Mouse (Mus musculus) cerebellum, postnatal 25 days (tissue): ENCODE measurements around the gene Klhl2.
A peak's percentile ranks its signal among the peaks of the same experiment; 100 is the strongest.

Experiments
- DNase-seq, 2 experiments: peaks; one replicate each; pipeline ENCODE4 v3.0.0; 2021; ENCODE audit warnings: mixed read lengths in 2 of 2

Gene Klhl2

DNA sequence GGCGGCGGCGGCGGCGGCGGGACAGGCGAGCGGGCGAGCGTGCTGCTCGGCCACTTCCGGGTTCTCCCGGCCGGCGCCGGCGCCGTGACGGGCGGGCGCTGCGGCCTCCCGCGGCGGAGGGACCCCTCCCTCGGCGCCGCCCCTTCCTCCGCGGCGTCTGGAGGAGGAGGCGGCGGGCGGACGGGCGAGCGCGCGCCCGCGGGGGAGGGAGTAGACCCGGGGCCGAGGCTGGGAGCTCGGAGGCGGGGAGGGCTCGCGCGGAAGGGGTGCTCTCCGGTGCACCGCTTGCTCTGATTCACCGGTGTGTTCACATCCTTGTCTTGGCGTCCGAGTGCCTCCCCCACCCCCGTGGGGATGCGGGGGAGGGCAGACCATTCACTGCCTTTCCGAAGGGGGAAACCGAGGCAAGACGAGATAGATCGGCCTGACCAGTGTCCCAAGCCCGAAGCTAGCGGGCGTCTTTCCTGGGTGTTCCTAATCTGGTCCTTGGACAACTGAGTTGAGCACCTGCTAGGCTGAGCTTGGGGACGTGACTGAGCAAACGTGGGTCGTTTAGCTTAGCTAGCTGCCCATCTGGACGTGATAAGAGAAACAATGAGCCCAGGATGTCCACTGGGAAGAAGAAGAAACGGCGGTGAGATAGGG, at the start of gene Klhl2:
Gene Klhl2, minus strand, starts transcription at position 121 of the 645 bp plus-strand sequence.
- peak; percentile 84 to 88 for DNase-seq

DNA sequence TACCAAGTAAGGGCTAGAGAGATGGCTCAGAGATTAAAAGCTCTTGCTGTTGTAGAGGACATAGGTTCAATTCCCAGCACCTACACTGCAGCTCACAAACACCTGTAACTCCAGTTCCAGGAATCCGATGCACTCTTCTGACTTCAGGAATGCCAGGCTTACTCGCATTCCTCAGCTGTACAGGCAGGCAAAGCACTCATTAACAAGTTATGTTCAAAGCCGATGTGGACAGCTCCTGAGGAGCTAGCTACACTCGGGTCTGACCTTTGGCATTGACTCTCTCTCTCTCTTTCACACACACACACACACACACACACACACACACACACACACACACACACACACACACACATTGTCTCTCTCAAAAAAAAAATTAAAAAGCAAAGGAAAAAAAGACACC, 48.9 kb upstream of the Klhl2 start:
- DNase-seq = no peak

DNA sequence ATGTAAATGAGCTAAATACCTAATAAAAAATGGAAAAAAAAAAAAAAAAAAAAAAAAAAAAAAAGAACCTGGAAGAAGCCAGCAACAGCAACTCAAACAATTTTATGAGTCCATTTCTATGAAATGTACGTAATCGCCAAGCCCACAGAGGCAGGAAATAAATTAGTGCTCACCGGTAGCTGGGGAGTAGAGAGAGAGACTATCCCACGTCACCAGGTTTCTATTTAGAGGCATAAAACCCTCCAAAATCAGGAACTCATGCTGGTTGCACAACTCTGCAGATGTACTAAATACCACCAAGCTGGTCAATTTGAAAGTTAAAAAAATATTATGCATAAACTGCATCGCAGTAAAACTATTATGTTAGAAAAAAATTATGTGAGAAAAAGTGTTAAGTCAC, 46.9 kb upstream of the Klhl2 start:
- no peak for DNase-seq

DNA sequence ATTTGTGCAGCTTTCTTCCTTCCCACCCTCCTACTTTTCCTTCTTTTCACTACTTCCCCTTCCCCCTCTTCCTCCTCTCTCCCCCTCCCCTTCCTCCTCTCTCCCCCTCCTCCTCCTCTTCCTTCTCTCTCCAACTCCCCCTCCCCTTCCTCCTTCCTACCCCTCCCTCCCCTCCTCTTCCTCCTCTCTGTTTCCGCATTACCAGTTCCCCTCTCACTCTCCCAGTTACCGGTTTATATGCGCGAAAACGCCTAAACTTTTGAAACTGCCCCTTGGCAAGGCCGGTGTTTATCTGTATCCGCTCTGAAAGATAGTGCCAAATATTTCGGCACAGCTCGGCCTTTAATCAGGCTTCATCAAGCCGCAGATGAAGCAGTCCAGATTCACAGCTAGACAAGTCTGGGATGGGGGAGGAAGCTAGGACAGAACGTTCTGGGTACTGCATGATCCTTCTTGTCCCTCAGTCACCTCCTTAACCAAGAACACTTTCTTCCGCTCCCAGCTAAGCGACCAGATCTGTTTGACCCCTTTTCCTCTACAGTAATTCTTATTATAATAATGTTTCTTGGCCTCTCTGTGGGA, 30.9 kb upstream of the Klhl2 start:
- peak; percentile 11 to 29 for DNase-seq

DNA sequence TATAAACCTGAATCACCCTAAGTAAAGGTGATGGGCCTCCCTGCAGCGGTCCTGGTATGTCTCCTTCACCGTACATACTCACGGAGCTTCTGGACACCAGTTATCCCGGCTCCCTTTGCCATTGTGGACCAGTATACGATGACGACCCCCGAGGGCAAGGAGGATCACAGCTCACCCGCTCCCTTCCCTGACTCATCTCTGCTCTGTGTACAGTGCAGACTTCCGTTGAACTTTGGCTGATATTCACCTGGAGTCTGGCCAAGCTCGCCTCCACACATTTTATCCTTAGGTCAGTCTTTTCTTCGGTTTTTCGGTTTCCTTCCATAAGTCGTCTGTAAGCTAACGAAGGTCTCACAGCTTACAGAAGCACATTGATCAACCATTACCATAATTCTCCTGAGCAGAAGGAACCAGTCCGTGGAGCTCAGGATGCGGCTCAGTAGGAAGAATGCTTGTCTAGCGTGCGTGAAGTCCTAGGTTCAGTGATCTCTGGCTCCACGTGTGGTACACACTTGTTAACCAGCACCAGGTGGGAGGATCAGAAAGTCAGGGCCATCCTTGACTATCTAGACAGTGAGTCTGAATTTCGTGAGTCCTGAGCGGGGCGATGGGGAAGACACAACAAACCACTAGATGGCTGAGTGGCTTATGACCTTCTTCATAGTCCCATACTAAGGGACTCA, 28.0 kb upstream of the Klhl2 start:
- peak in 1 of 2 experiments; percentile 11 for DNase-seq

DNA sequence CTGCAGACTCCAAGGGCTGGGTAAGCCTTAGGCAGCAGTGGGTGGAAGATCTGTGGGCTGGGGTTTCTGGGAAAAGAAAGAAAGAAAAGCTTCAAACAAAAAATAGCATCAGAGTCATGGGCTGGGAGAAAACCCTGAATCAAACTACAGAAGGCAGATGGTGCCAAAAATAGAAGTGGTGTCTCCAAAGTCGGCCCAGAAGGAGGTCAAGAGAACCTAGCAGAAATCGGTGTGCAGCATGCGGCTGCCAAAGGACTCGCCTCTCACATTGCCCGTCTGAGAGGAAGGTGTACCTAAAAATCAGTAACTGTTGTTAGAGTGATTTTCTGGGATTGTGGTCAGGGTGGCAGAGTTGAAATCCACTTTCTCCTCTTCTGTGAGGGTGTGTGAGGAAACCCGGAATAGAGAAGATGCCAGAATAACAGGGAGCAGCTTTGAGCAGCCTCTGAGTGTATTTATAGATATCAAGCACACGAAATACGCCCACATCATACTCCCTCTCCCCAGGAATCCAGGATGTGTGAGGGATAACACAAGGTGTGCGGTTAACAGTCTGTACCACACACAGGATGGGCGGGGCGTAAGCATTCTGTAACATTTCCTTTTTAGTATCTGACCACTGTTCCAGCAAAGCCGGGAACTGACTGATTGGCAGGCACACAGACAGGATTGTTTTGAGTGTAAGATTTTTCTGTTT, 21.8 kb upstream of the Klhl2 start:
- DNase-seq = peak; percentile 45 to 67

DNA sequence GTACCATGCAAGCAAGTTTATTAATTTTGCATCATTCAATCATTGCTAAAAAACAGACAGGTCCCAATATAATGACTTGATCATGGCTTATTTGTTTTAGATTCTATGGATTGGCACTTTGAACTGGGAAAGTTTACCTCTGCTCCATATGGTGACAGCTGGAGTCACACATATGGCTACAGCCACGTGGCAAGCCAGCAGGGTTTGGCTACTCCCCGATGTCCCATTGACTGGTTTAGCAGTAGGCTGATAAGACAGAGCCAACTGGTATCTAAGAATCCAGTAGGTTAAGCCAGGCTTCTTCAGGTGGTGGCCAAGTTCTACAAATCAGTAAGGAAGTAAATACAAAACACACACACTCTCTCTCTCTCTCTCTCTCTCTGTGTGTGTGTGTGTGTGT, 20.4 kb upstream of the Klhl2 start:
- DNase-seq = peak; percentile 48 to 59

DNA sequence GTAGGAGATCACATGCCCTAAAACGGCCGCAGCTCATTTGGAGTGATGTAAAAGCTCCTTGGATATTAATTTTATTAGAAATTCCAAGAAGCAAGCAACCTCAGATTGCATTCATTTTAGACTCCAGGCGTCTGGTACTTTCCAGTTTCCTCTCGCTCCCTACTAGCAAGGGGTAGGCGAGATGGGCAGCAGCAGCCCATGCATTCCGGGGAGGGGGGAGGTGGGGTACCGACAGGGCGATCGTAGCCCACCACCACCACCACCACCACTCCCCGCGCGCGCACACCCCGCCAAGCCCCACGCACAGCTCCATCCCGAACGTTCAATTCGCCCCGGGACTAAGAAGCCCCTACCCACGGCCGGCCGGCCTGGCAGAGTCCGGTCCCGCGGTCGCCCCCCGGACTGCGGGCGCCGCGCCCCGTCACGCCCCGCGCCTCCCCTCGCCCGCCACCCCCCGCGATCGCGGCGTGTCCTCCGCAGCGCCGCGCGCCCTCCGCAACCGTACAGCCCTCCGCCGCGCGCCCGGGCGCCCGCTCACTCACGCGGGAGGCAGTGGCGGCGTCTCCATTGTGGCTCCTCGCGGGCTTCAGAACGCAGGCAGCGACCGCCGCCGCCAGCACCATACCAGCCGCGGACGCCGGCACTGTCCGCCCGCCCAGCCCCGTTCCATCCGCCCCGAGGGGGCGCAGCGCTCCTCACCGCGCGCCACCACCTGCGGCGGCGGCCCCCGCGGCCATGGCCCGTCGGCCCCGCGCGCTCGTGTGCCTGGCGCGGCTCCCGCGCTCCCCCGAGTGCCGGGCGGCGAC, 523 bp downstream of the Klhl2 start:
- peak in 1 of 2 experiments; percentile 34 for DNase-seq

DNA sequence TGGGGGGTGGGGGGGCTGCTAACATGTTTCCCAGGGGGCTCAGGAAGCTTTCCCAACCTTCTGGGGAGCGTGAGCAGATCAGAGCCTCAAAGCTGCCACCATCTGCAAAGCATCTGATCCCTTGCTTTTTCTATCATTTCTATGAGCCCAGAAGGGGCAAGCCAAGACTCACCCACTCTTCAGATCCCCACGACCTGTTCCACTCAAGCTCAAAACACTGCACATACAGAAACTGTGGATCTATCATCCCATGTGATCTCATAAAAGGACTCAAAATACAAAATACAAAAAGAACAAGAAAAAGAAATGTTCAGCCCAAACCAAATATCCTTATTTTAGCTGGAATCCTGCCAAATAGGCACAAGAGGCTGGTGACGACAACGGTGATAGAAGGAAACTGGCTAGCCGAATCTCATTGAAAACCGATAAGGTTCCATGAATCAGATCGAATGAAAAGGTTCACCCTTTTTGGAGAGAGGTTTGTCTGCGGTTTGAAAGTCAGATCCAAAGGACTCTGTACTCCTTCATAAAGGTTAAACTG, 1.5 kb downstream of the Klhl2 start:
- DNase-seq = no peak

DNA sequence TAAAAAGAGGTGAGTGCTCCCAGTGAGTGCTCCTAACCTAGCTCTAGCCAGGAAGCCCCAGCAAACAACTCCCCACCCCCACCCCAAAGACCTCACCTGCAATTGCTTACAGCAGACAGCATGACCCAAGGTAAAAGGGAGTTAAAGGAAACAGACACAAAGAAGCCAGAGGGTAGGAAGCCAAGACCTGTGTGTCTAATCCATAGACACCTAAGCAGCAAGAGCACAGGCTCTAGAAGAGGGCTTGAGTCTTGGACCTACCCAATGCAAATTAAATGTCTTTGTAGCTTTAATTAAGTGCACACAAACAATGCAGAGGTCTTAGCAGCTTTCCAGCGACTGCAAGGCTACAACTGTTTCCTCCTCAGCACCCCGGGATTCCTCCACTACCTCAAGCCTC, 2.2 kb downstream of the Klhl2 start:
- DNase-seq = no peak

DNA sequence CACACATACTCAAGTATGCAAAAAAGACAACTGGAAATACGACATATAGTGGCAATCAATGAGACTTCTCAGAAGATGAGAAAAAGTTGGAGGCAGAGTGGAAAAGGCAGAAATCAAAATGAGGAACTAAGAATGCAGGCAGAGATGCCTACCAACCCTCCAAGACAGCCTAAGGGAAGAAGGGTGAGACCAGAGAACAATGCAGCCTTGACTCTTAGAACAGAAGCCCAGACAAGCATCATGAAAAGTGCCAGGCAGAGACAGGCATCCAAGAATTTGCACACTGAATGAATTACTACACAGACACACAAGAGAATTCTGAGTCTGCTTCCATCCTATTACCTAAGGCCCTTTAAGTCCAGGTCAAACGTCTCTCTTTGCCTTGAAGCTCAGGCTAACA, 2.6 kb downstream of the Klhl2 start:
- no peak for DNase-seq

DNA sequence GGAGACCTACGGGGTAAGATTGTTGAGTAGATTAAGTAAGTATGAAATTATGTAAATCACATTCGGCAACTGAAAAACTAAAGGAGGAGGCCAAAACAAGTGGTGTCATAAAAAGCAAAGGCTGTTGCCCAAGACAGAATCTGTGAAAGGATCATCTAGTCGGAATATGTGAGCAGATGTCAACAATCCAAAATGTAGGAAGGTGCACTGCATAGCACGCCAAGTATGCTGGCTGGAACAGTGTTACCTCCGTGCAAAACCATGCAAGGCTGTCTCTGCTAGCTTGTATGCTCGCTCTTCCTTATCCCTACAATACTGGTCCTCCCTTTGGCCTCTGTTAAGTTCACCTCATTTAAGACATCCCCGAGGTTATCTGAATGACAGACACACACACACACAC, 4.5 kb downstream of the Klhl2 start:
- no peak for DNase-seq

DNA sequence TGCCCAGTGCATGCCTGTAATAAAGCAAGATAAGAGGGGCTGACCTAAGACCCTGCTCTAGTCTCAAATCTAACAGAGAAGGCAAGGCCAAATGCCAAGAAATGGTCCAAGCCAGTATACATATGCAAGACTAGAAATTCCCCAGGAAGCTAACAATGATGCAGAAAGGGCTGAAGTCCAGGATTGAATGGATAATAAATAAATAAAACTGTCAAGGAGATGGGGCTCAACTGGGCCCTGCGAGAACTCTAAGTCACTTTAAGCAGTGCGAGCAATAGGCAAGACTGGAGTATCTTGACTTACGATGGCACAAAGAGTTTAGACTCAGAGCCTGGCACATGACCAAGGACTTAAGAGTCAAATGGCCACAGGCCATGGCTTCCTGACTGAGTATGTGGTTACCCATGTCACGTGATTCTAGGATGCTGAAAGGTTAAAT, 5.8 kb downstream of the Klhl2 start:
- DNase-seq = no peak

DNA sequence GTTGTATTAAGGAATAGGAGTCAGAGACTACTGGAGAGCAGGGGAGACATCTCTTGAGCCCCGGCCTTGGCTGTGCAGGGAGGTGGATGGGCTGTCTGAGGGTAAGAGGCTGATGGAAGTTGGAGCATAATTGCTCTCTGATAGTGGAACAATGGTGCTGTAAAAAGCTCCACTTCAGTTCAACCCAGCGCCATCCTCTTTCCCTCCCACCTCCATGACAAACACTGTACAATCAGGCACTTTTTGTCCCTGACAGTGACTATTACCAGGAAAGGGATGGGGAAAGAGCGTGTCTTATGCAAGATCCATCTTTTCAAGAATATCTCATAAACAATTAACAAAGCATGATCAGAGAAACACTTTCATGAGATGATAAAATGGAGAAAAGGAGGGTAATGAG, 6.6 kb downstream of the Klhl2 start:
- no peak for DNase-seq

DNA sequence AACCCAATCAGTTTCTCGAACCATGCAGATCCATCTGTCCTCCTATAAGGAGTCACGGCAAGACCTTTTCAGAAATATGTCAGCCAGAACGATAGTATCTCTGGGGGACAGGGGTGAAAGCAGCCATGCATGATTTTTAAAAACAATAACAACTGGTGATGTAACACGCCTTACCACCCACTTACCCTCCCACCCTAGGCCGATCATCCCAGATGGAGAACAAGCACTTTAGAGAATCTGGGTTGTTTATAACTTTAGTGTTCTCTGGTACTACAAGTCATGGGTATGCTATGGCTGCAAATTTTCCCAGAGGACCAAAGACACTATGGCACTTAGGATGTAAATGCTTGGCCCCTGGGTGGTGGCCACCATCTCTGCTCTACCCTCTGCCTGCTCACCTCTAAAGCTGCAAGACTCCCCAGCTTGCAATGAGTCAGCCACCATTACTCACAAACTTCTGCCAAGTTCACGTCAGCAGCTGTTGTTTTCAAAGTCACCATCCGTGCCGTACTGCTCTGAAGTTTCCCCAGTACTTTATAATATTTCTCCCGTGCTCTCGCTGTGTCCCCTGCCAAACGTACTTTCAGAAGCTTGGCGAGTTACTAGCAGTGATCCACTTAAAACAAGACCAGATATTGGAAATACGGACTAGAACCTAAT, 7.9 kb downstream of the Klhl2 start:
- no peak for DNase-seq

DNA sequence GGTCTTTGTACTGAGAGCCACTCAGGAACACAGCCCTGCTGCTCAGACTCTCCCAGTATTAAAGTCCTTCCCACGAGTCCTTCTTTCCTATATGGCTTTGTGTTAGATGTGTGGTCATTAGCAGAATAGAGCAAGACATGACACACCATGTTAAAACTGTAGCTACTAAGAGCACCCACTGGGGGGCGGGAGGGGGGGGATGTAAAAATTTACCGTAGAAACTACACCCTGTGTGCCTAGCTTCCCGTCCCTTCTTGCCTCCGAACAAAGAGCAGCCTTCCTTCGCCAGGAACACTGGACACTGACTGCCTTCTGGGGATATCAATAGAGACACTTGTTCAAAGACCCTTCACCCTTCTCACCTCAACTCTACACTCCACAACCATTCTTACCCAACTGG, 10.2 kb downstream of the Klhl2 start:
- DNase-seq = no peak

DNA sequence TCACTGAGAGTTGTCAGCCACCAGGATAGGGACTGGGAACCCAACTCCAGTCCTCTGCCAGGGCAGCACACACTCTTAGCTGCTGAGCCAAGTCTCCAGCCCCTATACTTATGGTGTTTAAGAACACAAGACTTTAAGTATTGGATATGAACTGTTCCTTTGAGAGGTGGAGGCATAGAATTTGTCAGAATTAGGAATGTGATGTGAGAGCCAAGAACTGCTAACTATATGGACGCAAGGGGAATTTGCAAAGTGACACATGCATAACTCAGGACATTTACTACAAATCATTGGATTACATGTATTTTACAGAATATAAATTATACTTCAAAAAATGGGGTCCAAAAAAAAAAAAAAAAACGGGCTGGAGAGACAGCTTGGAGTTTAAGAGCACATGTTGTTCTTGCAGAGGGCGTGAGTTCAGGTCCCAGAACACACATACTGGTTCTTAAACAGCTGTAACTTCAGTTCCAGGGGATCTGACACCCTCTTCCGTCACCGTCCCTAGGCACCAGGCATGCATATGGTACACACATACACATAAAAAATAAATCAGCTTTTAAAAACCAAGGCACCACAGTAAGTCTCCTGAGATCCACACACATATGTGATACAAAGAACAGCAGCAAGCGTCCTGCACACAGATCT, 14.2 kb downstream of the Klhl2 start:
- DNase-seq = no peak

DNA sequence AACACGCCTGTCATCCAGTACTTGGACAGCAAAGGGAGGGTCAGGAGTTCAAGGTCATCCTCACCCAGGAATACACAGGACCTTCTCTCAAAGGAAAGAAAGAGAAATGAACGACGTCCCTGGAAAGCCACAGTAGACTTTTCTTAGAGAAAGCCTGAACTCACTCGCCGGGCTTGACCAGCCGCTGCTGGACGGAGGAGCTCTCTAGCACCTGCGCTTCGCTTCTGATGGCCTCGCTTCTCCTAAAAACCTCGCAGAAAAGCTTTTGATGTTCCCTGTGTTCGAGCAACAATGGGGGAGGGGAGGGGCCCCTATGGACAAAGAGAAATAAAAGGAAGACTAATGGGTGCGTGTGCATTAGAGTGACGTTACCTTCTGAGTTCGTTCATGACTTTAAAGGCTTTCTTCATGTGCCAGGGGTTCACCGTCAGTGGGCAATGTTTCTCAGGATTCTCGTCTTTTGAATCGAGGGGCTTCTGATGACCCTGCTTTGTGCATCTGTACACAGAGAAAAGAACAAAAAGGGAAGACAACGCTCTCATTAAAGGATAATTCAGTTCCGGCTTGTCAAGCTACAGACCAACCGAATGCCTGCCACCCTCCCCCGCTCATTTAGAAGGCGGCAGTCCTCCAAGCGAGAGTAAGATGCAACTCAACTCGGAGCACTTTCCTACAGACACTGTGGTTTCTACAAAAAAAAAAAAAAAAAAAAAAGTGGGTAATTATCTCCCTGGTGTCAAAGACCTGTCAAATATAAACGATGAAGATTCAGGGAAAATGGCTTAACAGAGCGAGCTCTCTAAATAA, 15.5 kb downstream of the Klhl2 start:
- DNase-seq = no peak

DNA sequence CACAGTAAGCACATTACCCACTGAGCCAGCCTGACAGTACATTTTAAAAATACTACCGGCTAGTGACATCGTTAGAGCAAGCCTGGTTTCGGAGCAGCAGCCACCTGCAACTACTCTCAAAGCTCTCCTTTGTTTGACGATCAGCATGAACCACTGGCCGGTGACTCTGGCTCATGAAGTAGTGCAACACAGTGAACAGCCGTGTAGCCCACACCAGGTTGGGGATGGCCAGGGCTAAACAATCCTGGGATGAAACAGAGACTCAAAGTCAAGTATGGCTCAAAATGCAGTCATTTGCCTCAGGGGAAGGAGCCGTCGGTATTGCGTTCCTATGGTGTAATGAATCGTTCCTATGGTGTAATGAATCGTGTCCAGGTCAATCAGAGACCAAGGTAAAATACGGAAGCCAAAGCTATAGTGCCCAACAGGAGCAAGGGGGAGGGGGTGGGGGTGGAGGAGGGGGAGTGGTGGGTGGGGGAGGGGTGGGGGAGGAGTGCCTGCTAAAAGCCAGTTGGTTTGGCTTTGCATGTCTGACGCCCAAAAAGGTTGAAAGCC, 17.2 kb downstream of the Klhl2 start:
- no peak for DNase-seq

DNA sequence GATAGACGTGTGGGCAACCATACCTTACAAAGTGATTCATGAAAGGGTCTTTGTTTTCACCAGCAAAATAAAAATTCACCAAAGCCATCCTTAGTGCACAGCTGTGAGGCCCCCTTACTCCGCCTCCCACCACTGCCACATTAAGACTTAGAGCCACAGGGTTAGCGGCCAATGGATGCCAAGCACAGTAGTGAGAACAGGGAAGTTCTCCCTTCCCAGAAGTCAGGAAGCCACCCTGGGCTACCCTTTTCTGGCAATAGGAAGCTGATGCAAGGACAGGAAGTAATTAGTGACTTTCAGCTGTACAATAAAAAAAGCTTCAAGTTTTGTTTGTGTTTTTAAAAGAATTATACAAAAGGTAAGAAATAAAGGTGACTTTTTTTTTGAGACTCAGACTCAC, 18.2 kb downstream of the Klhl2 start:
- DNase-seq = no peak
